Mouse (Mus musculus) adrenal gland, postnatal 4 days (tissue): ENCODE measurements around the gene Vmn1r138. TPM values are rescaled to one million over a fixed set of nuclear protein-coding genes. Genes with fewer than 3 reads are reported as not detected.
"Not testable (repeated sequence)": the region's sequence is repeated elsewhere in the genome, so short reads cannot be mapped to it uniquely, and the experiment has no call there.

ENCODE experiments used
- DNase-seq, 2 experiments: peaks; one replicate each; pipeline ENCODE4 v3.0.0; 2021 to 2022; ENCODE audit warnings: low spot score in 2 of 2, mixed read lengths in 2 of 2
- long read RNA-seq, 2 experiments: library from polyadenylated mRNA; stranded (forward); transcript quantifications; one replicate each; pipeline ENCODE4 v2.0.0; 2021
- total RNA-seq, 2 experiments: library from RNA; stranded (reverse); gene quantifications; 2 replicates each; pipeline ENCODE4 v1.2.3; 2021

Gene Vmn1r138
- total RNA-seq, result not detected
- long read RNA-seq, experiment 1, result 0 reads
- long read RNA-seq, experiment 2, result 0 reads

DNA sequence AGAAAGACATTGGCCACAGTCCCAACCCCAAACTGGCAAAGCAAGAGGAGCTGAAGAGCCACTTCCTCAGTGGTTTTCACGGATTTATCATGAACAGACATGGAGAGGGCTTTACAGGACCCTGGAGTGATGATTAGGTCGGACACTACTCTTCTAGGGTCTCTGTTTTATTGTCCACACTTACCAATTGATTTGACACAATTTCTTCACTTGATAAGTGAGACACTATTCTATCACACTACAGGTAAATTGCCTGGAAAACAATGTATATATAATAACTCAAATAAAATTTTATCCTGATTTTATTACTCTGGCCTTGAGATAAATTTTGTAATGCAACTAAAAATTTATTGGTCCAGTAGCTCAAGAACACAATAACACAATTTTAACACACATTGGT lies at the start of gene Vmn1r138:
TSS of gene Vmn1r138 (minus strand) at position 101 of the 400 bp plus-strand sequence.
- not testable (repeated sequence) for DNase-seq

DNA sequence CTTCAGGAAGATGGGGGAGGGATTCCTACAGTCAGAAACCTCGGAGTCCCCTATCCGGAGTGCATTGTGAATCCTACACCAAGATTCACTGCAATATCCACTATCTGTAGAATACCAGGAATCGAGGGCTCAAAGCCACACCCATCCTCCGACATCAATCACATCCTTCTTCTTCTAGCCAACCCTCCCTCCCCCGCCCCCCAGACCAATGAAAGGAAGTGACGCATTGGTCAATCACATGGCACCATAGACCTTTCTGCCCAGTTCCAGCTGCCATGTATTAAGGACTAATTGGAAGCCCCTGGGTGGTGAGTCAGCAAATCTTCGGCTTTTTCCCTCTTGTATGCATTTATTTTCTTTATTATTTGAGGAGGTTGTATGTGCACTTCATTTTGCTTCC lies 40.1 kb upstream of the Vmn1r138 start, which contains the start of gene Vmn1r139:
TSS of gene Vmn1r139 (plus strand) at position 301 of the 400 bp plus-strand sequence.
- not testable (repeated sequence) for DNase-seq

DNA sequence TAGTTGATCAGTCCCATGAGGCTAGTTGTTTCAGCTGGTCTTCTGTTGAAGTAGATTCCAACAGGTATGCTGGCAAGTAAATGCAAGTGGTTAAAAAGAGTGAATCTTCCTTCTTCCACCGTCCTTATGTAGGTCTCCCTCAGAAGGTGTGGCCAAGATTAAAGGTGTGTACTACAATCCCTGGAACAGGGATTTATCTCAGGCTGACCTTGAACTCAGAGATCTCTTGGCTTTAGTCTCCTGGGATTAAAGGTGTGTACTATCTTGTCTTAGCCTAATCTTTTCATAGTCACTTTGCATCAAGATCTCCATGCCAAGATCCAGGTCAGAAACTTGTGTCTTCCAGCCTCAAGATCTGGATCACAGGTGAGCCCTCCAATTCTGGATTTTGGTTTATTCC lies 27.5 kb upstream of the Vmn1r138 start, which contains the start of gene Gm6176:
TSS of gene Gm6176 (minus strand) at position 101 of the 400 bp plus-strand sequence.
- DNase-seq, result not testable (repeated sequence)

DNA sequence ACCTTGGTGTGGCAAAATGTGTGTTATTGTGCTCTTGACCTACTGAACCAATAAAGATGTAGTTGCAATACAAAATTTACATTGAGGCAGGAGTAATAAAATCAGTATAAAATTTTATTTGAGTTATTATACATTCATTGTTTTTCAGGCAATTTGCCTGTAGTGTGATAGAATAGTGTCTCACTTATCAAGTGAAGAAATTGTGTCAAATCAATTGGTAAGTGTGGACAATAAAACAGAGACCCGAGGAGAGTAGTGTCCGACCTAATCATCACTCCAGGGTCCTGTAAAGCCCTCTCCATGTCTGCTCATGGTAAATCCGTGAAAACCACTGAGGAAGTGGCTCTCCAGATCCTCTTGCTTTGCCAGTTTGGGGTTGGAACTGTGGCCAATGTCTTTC lies 34.4 kb downstream of the Vmn1r138 start, which contains the start of gene Vmn1r137:
TSS of gene Vmn1r137 (plus strand) at position 301 of the 400 bp plus-strand sequence.
- DNase-seq, result not testable (repeated sequence)

Other genes starting within 250 kb of the Vmn1r138 start
- not detected for gene Gm4177, start 232.2 kb downstream of the Vmn1r138 start, total RNA-seq
- gene Vmn1r135, start 196.5 kb downstream of the Vmn1r138 start, total RNA-seq, result not detected
- gene Gm5725, start 184.6 kb downstream of the Vmn1r138 start, total RNA-seq, result not detected
- gene Gm5891, start 107.6 kb downstream of the Vmn1r138 start, total RNA-seq, result not detected
- not detected for gene Vmn1r137, start 34.3 kb downstream of the Vmn1r138 start, total RNA-seq
- gene Gm6176, start 27.4 kb upstream of the Vmn1r138 start, total RNA-seq, result not detected
- gene Vmn1r139, start 40.2 kb upstream of the Vmn1r138 start, total RNA-seq, result not detected
- gene Gm16451, start 89.3 kb upstream of the Vmn1r138 start, total RNA-seq, result not detected
- gene Gm10666, start 105.8 kb upstream of the Vmn1r138 start, total RNA-seq, result not detected
- not detected for gene Vmn1r142, start 135.1 kb upstream of the Vmn1r138 start, total RNA-seq
- gene Vmn1r143, start 160.5 kb upstream of the Vmn1r138 start, total RNA-seq, result not detected
- gene Gm8653, start 172.4 kb upstream of the Vmn1r138 start, total RNA-seq, result not detected
- not detected for gene Gm8453, start 200.6 kb upstream of the Vmn1r138 start, total RNA-seq